Mouse (Mus musculus) urinary bladder, postnatal 0 days (tissue): ENCODE data around the gene Plcxd2. TPM values are rescaled to one million over a fixed set of nuclear protein-coding genes. Genes with fewer than 3 reads are reported as not detected.

Experiments used
- polyA plus RNA-seq: library from polyadenylated mRNA; unstranded; fragments of >200 nt; fragmentation: Nextera tagmentation; extraction: Ambion mirVana; gene quantifications from 2 replicates; pipeline ENCODE4 v1.2.1, GENCODE M21; 2015

The Plcxd2 gene
- polyA plus RNA-seq: 0.54 and 0.56 TPM in 2 replicates

DNA sequence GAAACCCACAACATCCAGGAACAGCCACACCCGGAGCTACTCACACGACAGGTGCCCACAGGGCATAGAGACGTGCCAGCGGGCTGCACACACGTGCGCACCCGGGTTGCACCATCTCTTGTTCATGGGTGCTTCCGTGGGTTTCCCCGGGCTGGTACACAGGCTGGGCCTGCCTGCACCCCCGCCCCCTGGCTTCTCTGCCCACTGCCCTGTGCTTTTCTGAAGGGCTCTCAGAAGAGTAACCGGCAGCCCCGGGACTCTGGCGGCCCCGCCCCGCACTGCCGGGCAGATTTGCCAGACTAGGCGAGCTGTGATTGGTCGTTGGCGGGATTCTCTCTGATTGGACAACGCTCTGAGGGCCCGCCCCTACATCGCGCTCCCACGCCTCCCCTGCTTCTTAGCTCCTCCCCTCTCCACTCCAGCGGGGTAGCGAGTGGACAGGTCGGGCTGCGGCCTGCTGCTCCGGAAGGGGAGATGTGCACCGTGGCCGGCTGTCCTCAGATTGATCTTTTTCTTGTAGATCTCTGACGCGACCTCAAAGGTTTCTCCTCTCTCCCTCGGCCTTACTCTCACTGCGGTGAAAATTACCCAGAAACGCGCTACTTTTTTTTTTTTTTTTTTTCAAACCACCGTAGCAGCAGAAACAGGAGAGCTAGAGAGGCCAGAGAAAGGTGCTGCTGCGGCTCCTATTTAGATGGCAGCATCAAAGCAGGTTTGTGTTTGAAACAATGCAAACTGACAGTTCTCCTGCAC lies at the start of gene Plcxd2:
Gene Plcxd2 (minus strand): TSS at position 66 of the 753 bp plus-strand sequence.

DNA sequence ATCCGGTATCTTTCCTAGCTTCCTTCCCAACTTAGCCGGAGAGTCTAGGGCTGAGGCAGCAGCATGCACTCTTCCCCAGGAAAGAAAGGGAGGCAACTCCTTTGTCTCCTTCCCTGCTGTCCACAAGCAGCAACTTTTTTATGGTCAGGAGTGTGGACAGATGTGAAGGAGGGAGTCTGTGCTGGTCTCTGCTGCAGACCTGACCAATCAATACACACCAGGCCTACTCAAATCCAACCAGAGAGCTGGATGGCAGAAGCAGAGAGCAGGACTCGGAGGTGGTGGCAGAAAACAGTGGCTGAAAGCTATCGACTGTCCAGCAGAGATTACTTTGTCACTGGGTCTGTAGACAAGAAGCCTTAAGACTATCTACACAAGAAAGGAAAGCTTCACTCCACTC lies 56.6 kb downstream of the Plcxd2 start, which contains the start of gene Phldb2:
Gene Phldb2 (minus strand): TSS at position 205 of the 400 bp plus-strand sequence.

Other genes starting within 250 kb of the Plcxd2 start
- gene Phldb2, start 56.6 kb downstream of the Plcxd2 start, polyA plus RNA-seq: 66.5 and 91.9 TPM in 2 replicates
- gene Cd96, start 110.0 kb upstream of the Plcxd2 start, polyA plus RNA-seq: not detected in 2 replicates
- gene Gm4737, start 144.9 kb upstream of the Plcxd2 start, polyA plus RNA-seq: 3.3 and 4.2 TPM in 2 replicates